8 mouse cellular contexts compared by ENCODE assay signal in genomic region chr6:93715181-93716180, GRCm38 (mm10).
DNase-seq lines count a peak whose midpoint lies in the region; ATAC-seq and TF ChIP-seq lines count a peak whose summit lies in the region.

No protein-coding gene starts in this region.

- no peaks in the 10 kb centered on the region for H3K27me3 ChIP-seq in heart, embryonic 15.5 days
- no peaks in the 10 kb centered on the region for H3K27me3 ChIP-seq in hindbrain, embryonic 11.5 days (ENCODE audit: control insufficient read depth, insufficient read depth, low read length)

- peak overlapping the region; percentile 58 for H3K4me2 ChIP-seq in heart, embryonic 15.5 days
- 0 out of 2 replicates have a peak overlapping the region, but pooled peaks have one; percentile 9 for H3K4me2 ChIP-seq in hindbrain, embryonic 11.5 days (replicated peaks; ENCODE audit: low read depth, low read length)

- no peak for TF ChIP-seq POLR2A in brain, embryonic 14.5 days (IDR thresholded peaks at IDR 0.05; ENCODE audit: borderline replicate concordance, extremely low read depth, insufficient read depth, insufficient read length, poor library complexity, severe bottlenecking)

- peak overlapping the region; percentile 30 for H3K4me3 ChIP-seq in heart, embryonic 15.5 days
- H3K4me3 ChIP-seq in hindbrain, embryonic 11.5 days (ENCODE audit: low read depth, low read length): no peak overlapping the region

- TF ChIP-seq CTCF in brain, embryonic 14.5 days (IDR thresholded peaks at IDR 0.05; ENCODE audit: borderline replicate concordance, extremely low read depth, insufficient read depth, insufficient read length): no peak

- intact Hi-C loops in heart, postnatal 14 days (cut with DNase I): no loop called here

- no peak overlapping the region for H3K9ac ChIP-seq in heart, embryonic 15.5 days
- no peak overlapping the region for H3K9ac ChIP-seq in hindbrain, embryonic 11.5 days (ENCODE audit: low read depth, low read length)

- peaks cover 31% of the 10 kb centered on the region for H3K4me1 ChIP-seq in heart, embryonic 15.5 days (replicated peaks)
- peaks cover 11% of the 10 kb centered on the region for H3K4me1 ChIP-seq in hindbrain, embryonic 11.5 days (replicated peaks; ENCODE audit: control insufficient read depth, insufficient read depth, low read length)

- 45% methylated on average over 24 of the region's 24 CpGs for WGBS in heart, embryonic 15.5 days
- WGBS in hindbrain, embryonic 11.5 days: 50% methylated on average over 24 of the region's 24 CpGs

- DNase-seq in heart, postnatal 14 days: no peak
- peak; percentile 59 for DNase-seq in brain, embryonic 14.5 days (ENCODE audit: low read depth)
- peak; percentile 2 for DNase-seq in hindbrain, embryonic 11.5 days (ENCODE audit: low spot score)
- peak; percentile 23 to 39 for DNase-seq in lung, postnatal 4 days
- DNase-seq in right cerebral cortex, postnatal 4 days: no peak
- no peak for DNase-seq in adrenal gland, adult 2 months
- DNase-seq in left cerebral cortex, adult 9 months (ENCODE audit: low spot score in 2 of 2): no peak

- no peaks in the 10 kb centered on the region for H3K9me3 ChIP-seq in heart, embryonic 15.5 days (replicated peaks)
- no peaks in the 10 kb centered on the region for H3K9me3 ChIP-seq in hindbrain, embryonic 11.5 days (ENCODE audit: control insufficient read depth, low read length)

- no peak for ATAC-seq in heart, embryonic 15.5 days (replicated peaks; ENCODE audit: insufficient number of reproducible peaks, insufficient read depth, low FRiP score, low read depth)
- no peak for ATAC-seq in hindbrain, embryonic 11.5 days (ENCODE audit: low FRiP score)

- no peaks in the 10 kb centered on the region for H3K36me3 ChIP-seq in heart, embryonic 15.5 days
- H3K36me3 ChIP-seq in hindbrain, embryonic 11.5 days (ENCODE audit: control insufficient read depth, insufficient read depth, low read length): no peaks in the 10 kb centered on the region

- H3K27ac ChIP-seq in heart, embryonic 15.5 days: no peak overlapping the region
- no peak overlapping the region for H3K27ac ChIP-seq in hindbrain, embryonic 11.5 days (ENCODE audit: low read depth, low read length)

Comparison
In these comparisons a context has a peak if more than half of its experiments do, and no peak if none do; other contexts are left out.
1. DNase-seq: peak in brain, embryonic 14.5 days (single experiment), hindbrain, embryonic 11.5 days (single experiment) and lung, postnatal 4 days (2 of 2); none in heart, postnatal 14 days (0 of 2), right cerebral cortex, postnatal 4 days (single experiment), adrenal gland, adult 2 months (single experiment) and left cerebral cortex, adult 9 months (0 of 2).